Mouse (Mus musculus): ENCODE measurements at regions not wholly inside any gene's neighbourhood (a gene's known extent, or its start where the extent isn't known, plus 50 kb on each side); places are given as distances from the start of the nearest gene placed in this dataset.

DNA sequence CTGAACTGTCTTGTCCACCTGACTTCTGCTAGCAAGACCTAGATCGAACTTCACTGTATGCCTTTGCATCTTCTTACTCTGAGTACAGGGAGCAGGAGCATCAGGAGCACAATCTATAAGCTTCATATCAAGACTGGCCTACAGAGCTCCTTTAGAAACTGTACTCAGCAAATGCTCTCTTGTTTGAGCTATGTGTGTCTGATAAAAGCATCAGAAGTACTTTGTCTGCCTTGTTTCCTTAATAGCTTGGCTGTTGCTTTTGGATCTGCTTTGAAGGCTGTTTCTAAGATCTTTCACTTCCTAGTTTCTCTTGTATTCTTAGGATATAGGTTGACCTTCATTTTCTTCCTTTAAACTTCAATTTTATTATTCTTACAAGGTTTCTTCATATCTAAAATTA lies 175.3 kb upstream of the Cypt12 start:
- DNase-seq = no peak

DNA sequence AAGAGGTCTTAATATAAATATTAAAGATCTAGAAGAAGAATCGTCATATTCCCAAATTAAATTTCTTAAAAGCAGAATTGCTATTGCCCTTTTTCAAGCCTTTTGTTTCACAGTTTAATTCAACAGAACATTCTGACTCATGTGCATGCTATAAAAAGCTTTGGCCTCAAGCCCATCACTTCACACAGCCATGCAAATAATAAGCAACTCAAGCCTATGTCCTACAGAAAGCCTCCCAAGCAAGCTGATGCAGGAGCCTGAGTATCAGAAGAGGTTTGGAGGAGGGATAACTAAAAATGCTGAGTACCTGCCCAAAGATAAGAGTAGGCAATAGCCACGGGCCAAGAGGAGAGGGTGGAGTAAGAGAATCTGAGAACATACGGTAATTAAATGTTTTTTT lies 169.1 kb upstream of the Cypt12 start:
- no peak for DNase-seq

DNA sequence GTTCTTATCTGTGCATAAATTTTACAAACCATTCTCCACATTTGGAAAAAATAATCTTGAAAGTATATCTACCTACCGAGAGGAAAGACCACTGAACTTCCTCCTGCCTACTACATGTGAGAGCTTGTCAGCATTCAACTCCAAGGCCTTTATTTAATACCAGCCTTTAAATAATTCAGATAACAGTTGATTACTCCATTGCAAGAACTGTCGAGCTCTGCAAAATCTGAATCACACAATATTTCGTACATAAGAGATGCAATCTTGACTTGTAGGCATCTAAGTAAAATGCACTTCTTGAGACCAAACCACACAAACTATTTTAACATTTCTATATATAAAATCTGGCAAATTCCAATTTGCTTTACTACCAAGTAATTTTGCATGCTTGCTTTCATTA lies 164.1 kb upstream of the Cypt12 start:
- DNase-seq = no peak

DNA sequence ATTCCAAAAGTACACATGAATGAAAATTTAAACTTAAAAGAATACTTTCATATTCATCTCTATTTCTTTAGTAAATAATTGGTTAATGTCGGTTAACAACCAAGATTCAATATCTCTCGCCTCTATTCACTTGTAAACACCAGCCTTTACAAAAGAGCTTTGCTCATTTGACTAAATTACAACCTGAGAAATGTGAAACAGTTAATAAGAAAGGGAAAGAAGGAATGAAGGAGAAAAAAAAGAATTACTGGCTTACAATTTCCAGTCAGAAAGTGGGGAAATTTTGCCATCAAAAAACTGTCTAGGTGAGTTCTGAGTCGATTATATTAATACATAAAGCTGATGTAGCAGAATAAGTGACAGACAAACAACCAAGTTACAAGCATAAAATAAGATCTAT lies 163.6 kb upstream of the Cypt12 start:
- no peak for DNase-seq

DNA sequence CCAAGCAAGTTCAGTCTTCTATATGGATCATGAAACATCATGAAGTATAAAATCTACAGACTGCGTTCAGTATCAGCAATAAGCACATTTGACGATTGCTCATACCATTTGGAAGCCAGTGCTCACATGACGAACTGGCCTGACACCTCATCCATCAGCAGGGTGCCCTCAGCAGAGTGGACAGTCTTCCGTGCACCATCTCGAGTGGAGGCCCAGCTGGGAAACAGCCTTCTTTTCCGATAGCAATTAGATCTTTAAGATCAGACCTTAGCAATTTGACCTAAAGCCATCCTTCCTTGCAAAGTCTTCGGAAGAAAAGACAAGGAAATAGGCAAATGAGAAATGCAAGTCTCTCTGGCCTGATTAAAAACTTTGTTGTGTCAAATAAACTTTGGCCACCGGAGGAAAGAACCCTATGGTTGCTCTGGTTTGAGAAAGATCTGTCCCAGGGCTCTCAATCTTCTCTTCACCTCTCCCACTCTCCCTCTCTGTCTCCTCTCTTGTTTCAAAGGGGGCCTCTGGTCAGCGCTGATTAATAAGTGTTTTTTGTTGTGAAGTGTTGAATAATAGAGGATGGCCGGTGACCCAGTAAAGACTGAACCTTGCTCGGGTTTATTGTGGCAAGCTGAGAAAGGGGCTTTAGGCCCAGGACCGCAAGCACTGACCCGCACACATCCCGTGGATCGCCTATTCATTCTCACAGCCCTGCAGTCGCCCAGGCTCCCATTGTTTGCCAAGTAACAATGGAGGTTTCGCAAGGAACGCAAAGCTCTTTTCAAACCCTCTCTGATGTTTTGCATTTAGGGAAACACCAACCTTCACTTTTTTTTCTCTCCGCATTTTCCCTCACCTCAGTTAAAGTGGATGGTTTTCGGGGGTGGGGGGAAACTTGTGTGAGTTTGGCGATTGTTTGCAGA lies 162.8 kb upstream of the Cypt12 start:
- DNase-seq = no peak

DNA sequence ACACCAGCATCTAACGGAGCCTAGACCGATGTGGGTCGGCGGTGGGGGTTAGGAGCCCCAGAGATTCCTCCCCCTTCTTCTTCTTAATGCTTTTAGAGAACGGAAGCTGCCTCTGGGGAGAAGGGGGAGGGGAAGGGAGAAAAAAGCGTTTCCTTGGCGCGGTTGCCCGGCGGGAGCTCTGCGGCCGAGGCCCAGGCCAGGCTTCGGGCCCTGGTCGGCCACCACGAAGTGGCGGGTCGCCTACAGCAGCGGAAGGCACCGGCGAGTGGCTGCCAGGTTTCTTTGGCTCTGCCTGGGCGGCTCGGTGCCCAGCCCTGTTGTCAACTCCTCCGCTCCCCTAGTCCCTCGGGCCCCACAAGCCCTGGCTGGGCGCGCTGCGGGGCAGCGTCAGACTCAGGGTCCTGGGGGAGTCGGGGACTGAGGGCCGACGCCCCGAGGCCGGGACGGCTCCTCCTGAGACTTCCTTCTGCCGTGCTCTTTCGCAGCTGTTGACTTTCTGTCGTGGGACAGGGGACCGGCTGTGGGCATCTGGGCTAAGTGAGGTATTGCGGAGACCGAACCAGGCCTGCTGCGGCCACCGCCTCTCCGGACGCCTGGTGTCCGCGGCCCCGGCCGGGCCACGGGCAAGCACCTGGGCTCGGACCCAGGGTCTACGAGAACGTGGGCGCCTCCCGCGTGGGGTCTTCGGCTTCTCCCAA lies 162.0 kb upstream of the Cypt12 start:
- DNase-seq = no peak

DNA sequence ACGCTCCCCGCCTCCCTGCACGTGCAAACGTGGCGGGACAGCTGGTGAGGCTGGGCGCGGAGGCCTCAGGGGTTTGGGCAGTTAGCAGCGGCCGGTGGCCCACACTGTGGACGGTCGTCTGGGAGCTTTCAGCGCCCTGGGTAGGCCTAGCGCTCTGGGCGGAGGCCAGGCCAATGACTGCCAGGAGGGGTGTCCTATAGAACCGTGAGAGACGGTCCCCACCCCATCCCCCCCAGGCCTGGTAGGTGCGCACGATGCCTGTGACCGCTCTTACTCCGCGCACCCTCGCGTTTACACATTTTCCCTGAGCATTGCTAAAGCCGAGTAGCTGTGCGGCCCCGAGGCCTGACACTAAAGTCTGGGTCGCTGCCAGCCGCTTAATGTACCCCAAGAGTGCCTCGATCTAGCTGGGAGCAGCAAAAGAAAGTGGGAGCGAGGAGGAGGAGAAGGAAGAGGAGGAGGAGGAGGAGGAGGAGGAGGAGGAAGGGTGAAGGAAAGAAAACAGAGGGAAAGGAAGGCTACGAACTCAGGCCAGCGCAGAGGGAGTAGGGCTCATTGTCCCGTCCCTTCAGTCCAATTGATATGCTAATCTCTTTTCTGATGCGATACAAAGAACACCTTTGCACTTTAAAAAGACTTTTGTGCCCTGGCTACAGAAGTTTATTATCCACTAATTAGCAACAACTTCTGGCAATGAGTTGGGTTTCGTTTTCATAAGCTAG lies 161.3 kb upstream of the Cypt12 start:
- no peak for DNase-seq

DNA sequence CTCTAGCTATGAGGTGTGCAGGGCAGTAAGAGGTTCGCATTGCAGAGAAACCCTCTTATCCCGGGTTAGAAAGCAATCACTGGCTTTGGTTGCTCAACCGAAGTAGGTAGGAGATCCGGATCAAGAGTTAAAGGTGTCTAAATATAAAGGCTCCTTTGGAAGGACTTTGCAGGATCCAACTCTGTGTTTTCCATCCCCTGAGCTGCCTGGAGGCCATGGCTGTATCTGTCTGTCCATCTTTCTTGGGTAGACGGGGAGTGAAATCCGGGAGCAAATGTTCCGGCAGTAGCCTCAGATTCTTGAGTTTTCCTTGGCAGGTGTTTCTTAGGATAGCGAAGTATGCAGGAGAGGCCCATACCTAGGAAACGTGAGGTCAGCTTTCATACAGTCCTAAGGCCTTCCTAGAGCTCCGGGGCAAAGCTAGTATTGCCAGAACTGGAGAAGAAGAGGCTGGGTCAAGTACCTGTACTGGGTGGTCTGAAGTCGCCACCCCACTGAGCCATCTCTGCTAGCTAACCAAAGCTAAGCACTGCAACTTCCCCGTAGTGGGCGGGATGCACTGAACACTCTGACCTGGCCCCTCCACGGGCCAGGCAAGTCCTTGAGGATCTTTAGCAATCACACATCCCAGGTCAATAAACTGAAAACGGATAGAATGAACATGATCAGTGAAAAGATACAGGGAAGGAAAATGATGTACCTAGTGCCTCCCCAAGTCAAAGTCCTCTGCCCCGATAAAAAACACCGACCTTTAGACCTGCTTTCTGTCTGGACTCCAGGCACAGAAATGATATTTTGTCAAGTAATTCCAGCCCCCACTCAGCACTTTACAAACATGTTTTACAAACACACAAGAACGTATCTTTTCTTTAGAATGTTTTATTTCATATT lies 160.5 kb upstream of the Cypt12 start:
- DNase-seq = no peak

DNA sequence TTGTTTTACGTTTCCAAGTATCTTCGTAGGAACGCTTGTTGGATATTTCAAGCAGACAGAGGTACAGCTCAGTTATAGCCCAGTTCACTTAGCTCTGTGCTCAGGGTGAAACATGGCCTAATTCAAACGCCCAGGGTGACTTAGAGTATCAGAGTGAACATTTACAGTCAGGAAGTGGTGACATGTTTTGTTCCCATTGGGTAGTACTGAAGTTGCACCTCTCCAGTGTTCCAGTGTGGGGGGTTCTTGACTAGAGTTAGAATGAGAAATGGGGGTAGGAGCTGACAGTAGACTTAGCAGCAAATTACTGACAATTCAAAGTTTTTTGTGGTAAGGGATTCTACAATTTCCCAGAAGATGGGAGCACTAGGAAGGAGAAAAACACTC lies 159.9 kb upstream of the Cypt12 start:
- no peak for DNase-seq

DNA sequence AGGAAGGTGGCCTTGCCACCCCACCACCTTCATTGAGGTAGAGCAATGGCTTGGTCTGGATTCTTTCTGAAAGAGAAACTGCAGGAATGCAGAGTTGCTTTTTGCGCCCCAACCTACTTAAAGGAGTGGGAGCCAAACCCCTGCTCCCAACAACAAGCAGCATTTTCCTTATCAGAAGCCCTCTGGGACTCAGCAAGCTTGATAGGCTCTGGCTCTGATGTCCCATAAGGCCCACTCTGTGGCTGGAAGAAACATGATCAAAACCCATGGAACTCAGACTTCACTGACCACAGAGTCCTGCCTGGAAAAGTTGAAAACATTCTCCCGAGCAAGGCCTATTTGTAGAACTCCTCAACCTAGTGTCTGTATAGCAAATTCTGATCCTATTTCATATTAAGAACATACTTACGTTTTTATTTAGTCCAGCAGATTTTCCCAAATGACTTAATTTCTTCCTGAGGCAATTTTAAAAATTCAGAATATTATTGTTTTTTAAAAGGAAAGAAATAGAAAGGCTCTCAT lies 159.4 kb upstream of the Cypt12 start:
- no peak for DNase-seq

DNA sequence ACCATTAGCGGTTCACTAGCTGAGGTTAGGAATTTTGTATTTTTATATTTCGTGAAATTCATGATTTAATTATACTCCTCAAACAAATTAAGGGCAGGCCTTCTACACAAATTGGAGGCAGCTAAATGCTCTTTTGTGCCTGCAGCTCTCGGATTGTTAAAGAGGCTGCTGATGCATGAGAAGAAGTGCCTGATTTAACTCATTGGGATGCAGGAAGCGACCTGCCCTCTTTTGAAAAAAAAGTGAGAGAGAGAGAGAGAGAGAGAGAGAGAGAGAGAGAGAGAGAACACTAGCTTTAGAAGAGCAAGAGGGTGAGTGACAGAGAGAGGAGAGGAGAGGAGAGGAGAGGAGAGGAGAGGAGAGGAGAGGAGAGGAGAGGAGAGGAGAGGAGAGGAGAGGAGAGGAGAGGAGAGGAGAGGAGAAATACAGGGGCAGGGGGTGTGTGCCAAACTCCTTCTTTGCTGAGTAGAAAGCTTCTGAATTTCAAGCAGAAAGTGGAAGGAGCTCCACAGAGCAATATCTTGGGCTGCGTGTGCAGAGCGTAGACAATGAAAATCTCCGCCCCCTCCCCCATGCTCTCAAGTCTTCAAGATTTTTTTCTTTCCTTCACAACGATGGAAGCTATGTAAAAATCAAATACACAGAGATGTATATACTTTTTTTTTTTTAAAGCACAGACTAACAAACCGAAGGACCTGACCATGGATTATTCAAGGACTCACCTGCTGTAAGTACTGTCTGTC lies 158.6 kb upstream of the Cypt12 start:
- no peak for DNase-seq

DNA sequence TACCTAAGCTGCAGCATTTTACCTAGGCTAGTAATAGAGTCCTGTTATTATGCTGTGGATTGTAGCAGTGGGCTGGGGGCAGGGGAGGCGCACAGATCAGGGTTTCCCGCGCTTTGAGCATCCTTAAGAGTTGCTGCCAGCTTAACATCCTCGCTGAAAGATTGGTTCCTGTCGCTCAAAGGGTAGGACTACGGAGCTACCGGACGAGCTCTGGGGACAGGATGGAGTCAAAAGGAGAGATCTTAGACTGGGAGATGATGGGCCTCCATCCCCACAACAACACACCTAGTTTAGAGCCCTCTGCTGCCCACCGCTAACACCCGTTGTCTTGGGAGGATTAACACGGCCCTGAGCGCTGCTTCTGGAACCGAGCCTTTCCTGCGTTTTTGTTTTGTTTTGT lies 157.9 kb upstream of the Cypt12 start:
- DNase-seq = no peak

DNA sequence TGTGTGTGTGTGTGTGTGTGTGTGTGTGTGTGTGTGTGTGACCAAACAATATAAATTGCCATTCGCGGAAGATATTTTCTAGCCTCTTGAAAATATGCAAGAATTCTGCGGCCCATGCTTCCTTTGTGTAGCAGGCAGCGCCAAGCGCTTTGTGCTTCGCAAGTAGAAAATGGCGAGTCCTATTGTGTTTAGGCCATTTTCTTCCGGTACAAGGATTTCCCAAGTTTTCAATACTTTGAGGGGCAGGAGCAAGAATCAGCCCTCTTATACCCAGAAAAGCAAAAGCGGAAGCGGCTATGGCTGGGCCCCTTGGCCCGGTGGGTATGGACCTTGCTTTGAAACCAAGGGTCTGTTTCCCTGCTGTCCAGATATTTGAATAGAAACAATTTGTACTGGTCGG lies 157.4 kb upstream of the Cypt12 start:
- no peak for DNase-seq

DNA sequence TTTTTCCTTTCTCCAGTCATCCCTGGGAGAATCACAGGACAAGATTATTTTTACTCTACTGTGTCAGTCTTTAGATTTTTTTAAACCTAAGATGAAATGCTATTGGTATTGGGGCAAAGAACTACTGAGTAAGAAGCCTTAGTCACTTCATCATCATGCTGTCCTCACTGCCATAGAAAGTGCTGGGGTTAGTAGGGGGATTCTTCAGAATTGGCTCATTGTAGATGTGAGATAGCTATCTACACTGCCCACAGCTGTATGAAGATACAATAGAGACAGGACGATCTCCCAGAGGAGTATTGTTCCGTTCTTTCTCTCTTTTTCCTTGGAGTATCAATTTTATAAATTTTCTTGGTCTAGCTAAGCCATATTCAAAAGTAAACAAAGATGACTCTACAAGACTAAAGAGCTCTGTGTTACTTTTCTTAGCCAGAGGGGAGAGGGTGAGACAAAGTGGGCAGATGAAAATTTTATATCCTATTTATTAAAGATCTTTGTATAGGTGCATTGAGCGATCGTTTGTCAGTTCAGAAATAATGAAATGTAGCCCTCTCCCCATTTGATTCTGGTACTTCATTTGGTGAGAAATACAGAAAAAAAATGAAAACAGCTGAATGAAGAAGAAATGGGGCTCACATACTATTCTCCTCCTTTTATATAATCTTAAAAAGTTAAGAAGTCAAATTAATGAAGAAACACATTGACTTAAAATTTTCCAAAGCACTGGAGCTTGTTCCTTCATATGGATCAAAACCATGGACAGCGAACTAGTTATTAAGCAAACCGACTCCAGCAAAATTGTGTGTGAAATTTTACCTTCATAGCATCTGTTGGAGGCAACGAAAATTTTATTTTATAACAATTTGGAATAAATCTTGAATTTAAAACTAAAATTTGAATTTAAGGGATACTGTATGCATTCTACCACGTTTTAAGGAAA lies 156.6 kb upstream of the Cypt12 start:
- DNase-seq = no peak

DNA sequence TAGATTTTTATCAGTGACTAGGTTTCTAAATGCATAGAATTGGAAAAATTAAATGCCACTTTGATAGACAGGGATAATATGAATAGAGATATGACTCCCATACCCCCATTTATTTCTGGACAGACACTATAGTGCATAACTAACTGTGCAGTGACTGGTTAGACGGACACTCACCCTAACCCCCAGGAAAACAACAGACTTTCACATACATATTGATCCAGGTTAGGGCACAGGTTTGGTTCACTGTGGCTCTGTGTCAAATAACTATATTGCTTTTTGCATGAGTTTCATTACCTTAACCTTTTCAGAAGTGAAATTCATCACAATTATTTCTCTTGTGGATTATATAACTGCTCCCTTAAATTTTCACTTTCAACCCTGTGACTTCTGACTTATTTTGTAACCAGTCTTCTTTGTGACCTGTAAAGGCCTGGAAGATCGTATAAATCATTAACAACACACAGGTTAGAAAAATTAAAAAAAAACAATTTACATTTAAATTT lies 155.6 kb upstream of the Cypt12 start:
- no peak for DNase-seq

DNA sequence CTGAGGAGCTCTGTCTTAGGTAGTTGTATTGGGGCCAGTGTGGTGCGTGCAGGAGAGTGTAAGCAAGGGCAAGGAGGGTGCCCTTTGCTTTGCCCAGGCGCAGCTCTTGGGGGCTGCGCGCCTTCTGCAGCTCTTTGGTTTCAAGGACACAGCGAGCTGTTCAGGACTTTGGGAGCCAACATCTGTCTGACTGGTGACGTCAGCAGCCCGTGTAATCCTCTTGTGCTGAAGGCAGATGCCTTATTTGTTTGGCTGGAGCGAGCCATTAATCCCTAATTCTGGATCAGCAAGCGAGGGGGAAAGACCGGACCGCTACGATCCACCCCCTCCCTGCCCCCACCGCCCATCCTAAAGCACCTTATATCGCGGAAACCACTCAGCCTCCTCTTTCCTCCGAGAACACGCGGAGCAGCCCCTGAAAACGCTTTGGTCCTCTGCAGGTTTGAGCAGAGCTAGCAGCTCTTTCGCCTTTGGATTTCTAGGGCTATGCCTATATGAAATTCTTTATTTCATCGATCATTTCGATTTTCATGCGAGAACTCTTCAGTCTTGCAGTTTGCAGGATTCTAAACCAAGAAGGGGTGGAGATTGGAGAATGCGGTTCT lies 154.5 kb upstream of the Cypt12 start:
- no peak for DNase-seq

DNA sequence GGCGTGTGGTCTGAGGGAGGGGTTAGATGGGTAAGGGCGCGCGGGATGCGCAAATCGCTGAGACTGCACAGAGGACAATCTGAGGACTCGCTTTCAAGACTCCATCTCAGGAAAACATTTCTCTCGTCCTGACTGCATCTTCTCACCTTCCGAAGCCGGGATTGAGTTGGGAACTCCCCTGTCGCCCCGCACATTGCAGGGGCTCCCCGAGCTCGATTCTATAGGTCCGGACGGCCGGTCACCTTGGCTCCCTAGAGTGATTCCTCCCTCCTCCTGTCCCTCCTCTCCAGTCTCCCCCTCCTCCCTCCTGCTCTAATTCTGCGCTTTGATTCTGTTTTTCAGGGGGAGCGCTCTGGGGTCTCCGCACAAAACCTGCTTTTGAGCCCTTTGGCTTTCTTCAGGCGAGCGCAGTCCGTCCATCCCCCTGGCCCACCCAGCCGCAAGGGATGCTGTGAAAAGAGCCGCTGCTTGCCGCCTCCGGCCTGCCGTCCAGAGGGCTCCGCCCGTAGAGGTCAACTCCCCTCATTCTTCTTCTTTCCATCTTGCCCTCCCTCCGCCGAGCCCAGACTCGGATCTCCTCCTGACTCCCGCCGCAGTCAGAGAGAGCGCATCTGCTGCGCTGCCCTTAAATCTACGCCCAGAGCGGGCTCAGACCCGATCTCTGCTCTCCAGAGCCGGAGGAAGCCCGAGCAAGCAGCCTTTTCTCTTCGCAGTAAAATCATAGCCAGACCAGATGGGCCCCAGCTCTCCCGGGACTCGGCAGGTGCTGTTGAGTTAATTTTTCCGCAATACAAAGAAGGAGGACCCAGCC lies 153.8 kb upstream of the Cypt12 start:
- DNase-seq = no peak

DNA sequence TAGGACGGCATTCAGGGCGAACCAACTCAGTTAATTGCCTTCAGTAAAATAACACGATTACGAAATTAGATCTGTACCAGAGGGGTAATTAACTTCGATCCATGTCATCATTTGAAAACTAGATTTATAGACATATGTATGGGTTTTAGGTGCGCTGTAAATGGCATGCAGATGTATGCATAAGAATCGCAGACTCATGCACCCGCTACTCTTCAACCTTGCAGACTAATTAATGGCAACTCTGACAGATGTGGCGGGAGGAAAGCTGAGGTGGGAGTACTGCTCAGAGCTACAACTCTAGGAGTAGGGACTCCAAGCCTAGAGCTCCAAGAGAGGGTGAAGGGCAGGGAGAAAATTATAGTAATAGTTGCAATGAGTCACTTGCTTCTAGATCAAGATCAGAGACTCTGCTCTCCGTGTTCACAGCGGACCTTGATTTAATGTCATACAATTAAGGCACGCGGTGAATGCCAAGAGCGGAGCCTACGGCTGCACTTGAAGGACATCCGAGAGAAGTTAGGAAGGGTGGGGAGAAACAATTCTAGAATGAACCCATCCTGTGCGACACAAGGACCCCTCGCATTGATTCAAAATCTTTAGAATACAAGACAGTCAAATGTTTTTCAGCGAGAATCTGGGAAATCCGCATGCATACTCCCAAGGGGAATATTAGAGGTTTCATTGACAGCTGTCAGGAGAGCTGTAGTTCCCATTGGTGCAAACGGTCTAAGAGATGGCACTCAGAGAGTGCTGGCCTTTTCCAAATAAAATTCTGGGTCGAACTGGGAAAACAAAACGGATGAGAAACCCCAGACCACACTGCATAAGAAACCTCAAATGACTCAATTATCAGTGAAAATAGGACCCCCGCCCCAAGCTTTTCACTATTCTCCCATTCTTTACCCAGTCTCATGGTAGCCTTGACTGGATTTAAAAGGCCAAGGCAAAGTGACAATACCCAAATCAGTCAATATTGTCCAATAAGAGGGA lies 152.6 kb upstream of the Cypt12 start:
- DNase-seq = no peak

Data from spleen, adult 18-20 months (tissue).